Mouse (Mus musculus) heart, adult 2 months (tissue): Measurements from ENCODE around the gene Emid1.
A peak's percentile ranks its signal among the peaks of the same experiment; 100 is the strongest.

Experiments
- CTCF ChIP-seq: fragments of 200-600 bp; IDR thresholded peaks from 2 replicates; pipeline ENCODE4 v1.8.1; 2022; ENCODE audit warnings: antibody characterized with exemption, mild to moderate bottlenecking, moderate library complexity
- EP300 ChIP-seq: fragments of 200-500 bp; IDR thresholded peaks from 2 replicates; pipeline ENCODE4 v1.6.1; 2011; ENCODE audit warnings: low read depth, low read length, control low read depth; ENCODE audit not compliant: insufficient read depth

DNA sequence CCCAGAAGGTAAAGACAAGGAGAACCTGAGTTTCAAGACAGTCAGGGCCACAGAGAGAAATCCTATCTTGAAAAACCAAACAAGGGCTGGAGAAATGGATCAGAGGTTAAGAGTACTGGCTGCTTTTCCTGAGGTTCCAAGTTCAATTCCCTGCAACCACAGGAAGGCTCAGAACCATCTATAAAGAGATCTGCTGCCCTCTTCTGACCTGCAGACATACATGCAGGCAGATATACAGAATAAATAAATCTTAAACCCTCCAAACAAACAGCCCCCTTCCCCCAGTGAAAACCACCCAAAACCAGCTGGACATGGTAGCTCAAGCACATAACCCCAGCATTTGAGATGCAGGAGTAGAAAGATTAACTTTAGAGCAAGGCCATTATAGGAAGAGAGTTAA lies 76.3 kb downstream of the Emid1 start:
- TF ChIP-seq CTCF: peak; percentile 56
- no peak for TF ChIP-seq EP300
